Mouse (Mus musculus) ES-E14 (cell line): ENCODE measurements around the gene Btbd18.

Experiments
- MAFK ChIP-seq: IDR thresholded peaks from 2 replicates; pipeline ENCODE4 v1.6.1; 2014; ENCODE audit warnings: mild to moderate bottlenecking, low read depth, low read length, inconsistent platforms; ENCODE audit not compliant: insufficient read depth
- ZC3H11A ChIP-seq: IDR thresholded peaks from 2 replicates; pipeline ENCODE4 v1.6.1; 2012; ENCODE audit warnings: low read depth, mild to moderate bottlenecking, inconsistent platforms, low read length, borderline replicate concordance

DNA sequence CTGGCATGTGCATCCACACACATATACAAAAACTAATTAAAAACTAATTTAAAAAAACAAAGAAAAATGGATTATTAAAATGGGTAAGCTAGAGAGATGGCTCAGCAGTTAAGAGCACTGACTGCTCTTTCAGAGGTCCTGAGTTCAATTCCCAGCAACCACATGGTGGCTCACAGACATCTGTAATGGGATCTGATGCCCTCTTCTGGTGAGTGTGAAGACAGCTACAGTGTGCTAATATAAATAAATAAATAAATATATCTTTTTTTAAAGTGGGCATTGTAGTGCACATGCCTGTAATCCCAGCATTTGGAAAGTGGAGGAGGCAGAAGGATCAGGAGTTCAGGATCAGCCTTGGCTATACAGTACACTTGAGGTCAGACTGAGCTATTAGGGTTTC lies 5.5 kb upstream of the Btbd18 start:
- TF ChIP-seq MAFK, result no peak
- TF ChIP-seq ZC3H11A, result no peak
